Mouse (Mus musculus): Measurements from ENCODE around the gene Rnf220. TPM values are rescaled to one million over a fixed set of nuclear protein-coding genes. Genes with fewer than 3 reads are reported as not detected.

Rnf220 gene
- polyA plus RNA-seq (2012; rRNA removed): 130 and 170 TPM in 2 replicates

DNA sequence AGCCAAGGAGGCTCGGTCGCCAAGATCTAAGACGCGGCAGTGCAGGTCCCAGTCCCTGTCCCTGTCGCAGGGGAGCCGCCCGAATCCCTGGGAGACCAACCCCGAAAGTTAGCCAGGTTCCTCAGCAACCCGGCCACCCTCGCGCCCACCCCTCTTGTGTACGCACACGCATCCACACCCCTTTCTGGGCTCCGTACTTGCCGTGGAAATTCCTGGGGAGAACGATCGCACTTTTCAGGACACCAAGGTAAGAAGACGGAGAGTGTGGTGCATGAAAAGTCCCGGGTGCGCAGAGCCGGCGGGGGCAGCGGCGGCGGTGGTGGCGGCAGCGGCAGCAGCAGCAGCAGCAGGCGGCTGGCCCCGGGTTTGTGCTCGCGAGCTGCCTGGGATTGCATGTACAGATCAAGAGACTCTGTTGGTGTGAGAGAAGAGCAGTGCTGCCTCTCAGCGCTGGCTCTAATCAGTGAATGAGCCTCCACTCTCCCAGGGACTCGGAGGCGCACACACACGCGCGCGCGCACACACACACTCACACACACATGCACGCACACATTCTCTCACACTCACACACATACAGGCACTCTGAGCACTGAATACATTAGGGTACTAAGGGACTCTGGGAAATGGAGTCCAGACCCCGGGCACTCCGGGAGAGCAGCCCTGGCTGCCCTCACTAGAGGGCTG, at the start of gene Rnf220:
Gene Rnf220 (minus strand): TSS at position 571 of the 684 bp plus-strand sequence.

DNA sequence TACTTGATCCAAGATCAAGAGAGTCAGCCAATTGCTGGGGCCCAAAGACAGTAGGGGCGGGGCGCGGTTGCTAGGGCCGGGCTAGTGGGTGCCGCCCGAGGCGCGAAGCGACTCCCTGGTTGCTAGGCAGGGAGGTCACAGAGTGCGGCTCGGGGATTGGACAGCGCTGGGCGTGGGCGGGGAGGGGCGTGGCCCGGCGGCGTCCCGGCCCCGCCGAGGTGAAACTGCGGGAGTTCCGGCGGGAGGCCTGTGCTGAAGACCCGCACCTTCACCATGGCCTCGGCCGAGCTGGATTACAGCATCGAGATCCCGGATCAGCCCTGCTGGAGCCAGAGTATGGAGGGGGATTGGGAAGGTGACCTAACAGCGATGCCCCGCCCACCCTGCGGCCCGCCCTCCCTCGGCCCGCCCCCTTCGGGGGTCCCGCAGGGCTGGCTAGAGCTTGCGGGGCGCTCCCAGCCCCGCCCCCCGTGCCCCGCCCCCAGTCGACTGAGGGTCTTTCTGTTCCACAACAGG, 245.0 kb downstream of the Rnf220 start, which contains the start of the genes Tmem53 and Armh1:
Gene Tmem53 (plus strand): TSS at position 151 of the 516 bp plus-strand sequence.
Gene Armh1 (minus strand): TSS at position 325 of the 516 bp plus-strand sequence.

Other genes starting within 250 kb of the Rnf220 start
- gene Tmem53, start 245.1 kb downstream of the Rnf220 start, polyA plus RNA-seq (2012; rRNA removed): 3.4 and 6.9 TPM in 2 replicates
- 0.38 and 0.40 TPM in 2 replicates for gene Armh1, start 244.9 kb downstream of the Rnf220 start, polyA plus RNA-seq (2012; rRNA removed)
- gene Eri3, start 53.3 kb upstream of the Rnf220 start, polyA plus RNA-seq (2012; rRNA removed): 66.8 and 93.2 TPM in 2 replicates
- gene Dmap1, start 185.2 kb upstream of the Rnf220 start, polyA plus RNA-seq (2012; rRNA removed): 61.1 and 69.8 TPM in 2 replicates
- not detected in 2 replicates for gene Gm12845, start 227.4 kb upstream of the Rnf220 start, polyA plus RNA-seq (2012; rRNA removed)

All from central nervous system, embryonic 11.5 days (tissue).